Mouse (Mus musculus): ENCODE measurements around the gene Bap1.

DNA sequence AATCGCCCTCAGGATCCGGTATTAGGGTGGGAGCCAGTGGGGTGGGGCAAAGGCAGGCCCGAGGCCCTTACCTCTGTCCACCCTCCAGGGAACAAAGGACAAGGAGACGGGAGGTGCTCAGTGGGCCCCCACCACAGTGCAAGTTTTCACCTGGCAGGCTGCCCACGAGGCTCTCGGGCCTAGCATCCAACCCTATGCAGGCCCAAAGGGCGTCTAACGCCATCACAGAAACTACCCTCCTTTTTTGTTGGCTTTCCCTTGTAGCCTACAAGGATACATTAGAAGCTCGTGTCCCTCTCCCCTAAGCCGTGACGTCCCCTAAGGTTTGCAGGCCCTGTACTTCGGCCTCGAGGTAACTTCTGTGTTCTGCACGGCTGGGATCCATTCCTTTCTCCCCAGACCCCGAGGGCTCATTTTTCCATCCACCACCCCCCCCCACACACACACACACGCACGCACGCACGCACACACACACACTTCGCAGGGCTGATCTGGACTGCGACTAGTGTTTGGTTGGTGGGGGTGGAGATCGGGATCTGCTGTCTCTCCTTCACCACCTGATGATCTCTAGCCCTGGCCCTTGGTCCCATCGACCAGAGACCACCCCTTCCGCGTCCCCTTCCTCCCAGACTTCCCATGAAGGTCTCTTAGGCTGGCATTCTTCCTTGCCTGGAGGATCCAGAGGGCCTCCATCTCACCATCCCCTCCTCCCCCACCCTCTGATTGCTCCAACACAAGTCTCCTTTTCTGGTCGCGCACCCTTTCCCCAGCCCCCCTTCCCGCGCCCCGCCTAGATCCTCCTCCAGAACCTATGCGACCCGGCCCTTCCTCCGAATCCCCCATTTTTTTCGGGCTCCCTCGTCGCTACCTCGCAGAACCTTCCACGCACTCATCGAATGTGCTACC is 45.4 kb upstream of the Bap1 start:
- no peak for TF ChIP-seq EP300 (IDR thresholded peaks at IDR 0.05; ENCODE audit: low read depth)
- TF ChIP-seq CTCF (IDR thresholded peaks at IDR 0.05; ENCODE audit: low read depth) = no peak

Measured in liver, embryonic 14.5 days (tissue).